In the genomic region with DNA sequence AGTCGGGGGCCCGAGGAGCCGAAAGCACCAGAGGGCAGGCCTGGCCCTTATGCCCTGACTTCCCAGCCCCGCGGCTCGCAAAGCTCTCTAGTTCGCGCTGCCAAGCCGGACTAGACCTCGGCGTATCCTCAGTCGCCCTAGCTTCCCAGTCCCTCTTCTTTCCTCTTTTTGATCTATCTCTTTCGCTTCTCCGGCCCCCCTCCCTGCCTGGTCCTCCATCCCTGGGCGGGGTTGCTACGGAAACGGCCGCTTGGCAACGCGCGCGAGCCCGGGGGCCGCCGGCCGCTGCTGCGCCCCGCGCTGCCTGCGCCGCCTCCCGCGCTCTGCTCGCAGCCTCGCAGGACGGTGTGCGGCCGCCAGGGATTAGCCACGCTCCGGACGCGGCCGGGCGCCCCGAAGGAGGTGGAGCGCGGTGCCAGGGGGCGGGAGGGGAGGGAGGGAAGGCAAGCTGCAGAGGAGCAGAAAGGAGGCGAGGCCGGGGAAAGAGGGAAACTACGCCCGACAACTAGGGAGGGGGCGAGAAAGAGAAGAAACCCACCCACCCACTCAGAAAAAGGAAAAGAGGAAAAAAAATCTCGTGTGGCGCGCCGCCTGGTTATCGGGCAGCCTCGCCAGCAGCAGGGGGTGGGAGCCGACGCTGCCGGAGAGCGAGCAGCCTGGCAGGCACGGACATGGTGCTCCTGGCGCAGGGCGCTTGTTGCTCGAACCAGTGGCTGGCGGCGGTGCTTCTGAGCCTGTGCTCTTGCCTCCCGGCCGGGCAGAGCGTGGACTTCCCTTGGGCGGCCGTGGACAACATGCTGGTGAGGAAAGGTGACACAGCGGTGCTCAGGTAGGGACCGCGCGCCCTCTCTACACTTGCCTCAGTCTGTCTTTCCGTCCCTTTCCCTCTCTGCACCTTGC, we compare ENCODE assay signal across 8 mouse cellular contexts. TPM values are rescaled to one million over a fixed set of nuclear protein-coding genes. Genes with fewer than 3 reads are reported as not detected.
DNase-seq lines count a peak whose midpoint lies in the region; ATAC-seq and TF ChIP-seq lines count a peak whose summit lies in the region.
"Had no signal": no experiment of that assay in that cellular context is flagged by ENCODE, and none has a peak within 500 bp of the region (broad histone marks: within the 10 kb centered on the region; RNA-seq: fewer than 3 reads in every experiment).

A gene (plus strand): TSS at position 271 of the 900 bp plus-strand sequence.

- peak within 1 kb of the TSS; percentile 94 for H3K4me2 ChIP-seq in embryonic facial prominence, embryonic 15.5 days (replicated peaks)
- H3K4me2 ChIP-seq in kidney, embryonic 16.5 days (replicated peaks; ENCODE audit: low read depth, low read length) = peak within 1 kb of the TSS; percentile 75
- H3K4me2 ChIP-seq in limb, embryonic 14.5 days (replicated peaks; ENCODE audit: low read depth, low read length, severe bottlenecking) = peak within 1 kb of the TSS; percentile 89
- H3K4me2 ChIP-seq in midbrain, embryonic 16.5 days (ENCODE audit: low read length) = peak within 1 kb of the TSS; percentile 72

- DNase-seq in brain, embryonic 18.5 days (ENCODE audit: low read depth, low spot score) = peak; percentile 64
- peak; percentile 45 to 49 for DNase-seq in heart, adult 9 months (ENCODE audit: low spot score in 2 of 2)
- peak; percentile 50 for DNase-seq in limb, embryonic 14.5 days (ENCODE audit: low spot score)
- peak; percentile 68 for DNase-seq in telencephalon, adult 2 months (ENCODE audit: low read depth, low spot score)

- under 1% methylated on average over 73 of the region's 79 CpGs for WGBS in embryonic facial prominence, embryonic 15.5 days
- WGBS in kidney, embryonic 16.5 days = under 1% methylated on average over 77 of the region's 79 CpGs
- WGBS in limb, embryonic 14.5 days = under 1% methylated on average over 73 of the region's 79 CpGs
- under 1% methylated on average over 76 of the region's 79 CpGs for WGBS in midbrain, embryonic 16.5 days

- TF ChIP-seq POLR2A in limb, embryonic 14.5 days (IDR thresholded peaks at IDR 0.05; ENCODE audit: borderline replicate concordance, extremely low read depth, insufficient read depth, insufficient read length) = no peak

- H3K9me3 ChIP-seq in embryonic facial prominence, embryonic 15.5 days (replicated peaks) = no peaks in the 10 kb centered on the region
- no peaks in the 10 kb centered on the region for H3K9me3 ChIP-seq in kidney, embryonic 16.5 days (ENCODE audit: low read length)
- no peaks in the 10 kb centered on the region for H3K9me3 ChIP-seq in limb, embryonic 14.5 days (ENCODE audit: control insufficient read depth, low read length)
- H3K9me3 ChIP-seq in midbrain, embryonic 16.5 days (replicated peaks; ENCODE audit: control insufficient read depth, low read length, poor library complexity, severe bottlenecking) = no peaks in the 10 kb centered on the region

- no peaks in the 10 kb centered on the region for H3K36me3 ChIP-seq in embryonic facial prominence, embryonic 15.5 days
- H3K36me3 ChIP-seq in kidney, embryonic 16.5 days (ENCODE audit: insufficient read depth, low read length) = no peaks in the 10 kb centered on the region
- no peaks in the 10 kb centered on the region for H3K36me3 ChIP-seq in limb, embryonic 14.5 days (ENCODE audit: control insufficient read depth, insufficient read depth, low read length)
- no peaks in the 10 kb centered on the region for H3K36me3 ChIP-seq in midbrain, embryonic 16.5 days (ENCODE audit: control insufficient read depth, insufficient read depth, low read length)

- peaks cover 20% of the 10 kb centered on the region for H3K4me1 ChIP-seq in embryonic facial prominence, embryonic 15.5 days
- H3K4me1 ChIP-seq in kidney, embryonic 16.5 days (ENCODE audit: insufficient read depth, low read length) = peaks cover 8% of the 10 kb centered on the region; the same call in 1 of the 2 replicates
- peaks cover 10% of the 10 kb centered on the region; the same call in 1 of the 2 replicates for H3K4me1 ChIP-seq in limb, embryonic 14.5 days (ENCODE audit: control insufficient read depth, insufficient read depth, low read length)
- peaks cover 16% of the 10 kb centered on the region for H3K4me1 ChIP-seq in midbrain, embryonic 16.5 days (ENCODE audit: control insufficient read depth, insufficient read depth, low read length)

- peak within 1 kb of the TSS; percentile 62 for H3K4me3 ChIP-seq in embryonic facial prominence, embryonic 15.5 days (replicated peaks)
- peak within 1 kb of the TSS; percentile 65 for H3K4me3 ChIP-seq in kidney, embryonic 16.5 days (ENCODE audit: low read length)
- peak within 1 kb of the TSS; percentile 66 for H3K4me3 ChIP-seq in limb, embryonic 14.5 days (replicated peaks; ENCODE audit: low read length)
- peak within 1 kb of the TSS; percentile 68 for H3K4me3 ChIP-seq in midbrain, embryonic 16.5 days (ENCODE audit: low read depth, low read length)

- H3K27me3 ChIP-seq in embryonic facial prominence, embryonic 15.5 days = peaks cover 26% of the 10 kb centered on the region
- H3K27me3 ChIP-seq in kidney, embryonic 16.5 days (ENCODE audit: insufficient read depth, low read length) = peaks cover 28% of the 10 kb centered on the region
- H3K27me3 ChIP-seq in limb, embryonic 14.5 days (ENCODE audit: control insufficient read depth, insufficient read depth, low read length) = peaks cover 22% of the 10 kb centered on the region; the same call in 1 of the 2 replicates
- no peaks in the 10 kb centered on the region for H3K27me3 ChIP-seq in midbrain, embryonic 16.5 days (ENCODE audit: control insufficient read depth, insufficient read depth, low read depth, low read length)

- ATAC-seq in embryonic facial prominence, embryonic 15.5 days (ENCODE audit: insufficient number of reproducible peaks, low FRiP score, low TSS enrichment, low read depth) = peak; percentile 76
- peak; percentile 83 for ATAC-seq in kidney, embryonic 16.5 days (ENCODE audit: low FRiP score, low TSS enrichment)
- peak; percentile 71 for ATAC-seq in limb, embryonic 14.5 days (ENCODE audit: low FRiP score, low read depth)
- peak; percentile 85 for ATAC-seq in midbrain, embryonic 16.5 days

- H3K27ac ChIP-seq in embryonic facial prominence, embryonic 15.5 days (replicated peaks) = peak within 1 kb of the TSS; percentile 87
- peak within 1 kb of the TSS; percentile 82 for H3K27ac ChIP-seq in kidney, embryonic 16.5 days (ENCODE audit: low read length)
- peak within 1 kb of the TSS; percentile 68 for H3K27ac ChIP-seq in limb, embryonic 14.5 days (replicated peaks; ENCODE audit: low read depth, low read length)
- peak within 1 kb of the TSS; percentile 99 for H3K27ac ChIP-seq in midbrain, embryonic 16.5 days (ENCODE audit: low read length)

- H3K9ac ChIP-seq in embryonic facial prominence, embryonic 15.5 days = peak within 1 kb of the TSS; percentile 50
- H3K9ac ChIP-seq in kidney, embryonic 16.5 days (replicated peaks; ENCODE audit: low read length) = peak within 1 kb of the TSS; percentile 73
- H3K9ac ChIP-seq in limb, embryonic 14.5 days (ENCODE audit: low read depth, low read length, severe bottlenecking) = peak within 1 kb of the TSS; percentile 66
- peak within 1 kb of the TSS; percentile 93 for H3K9ac ChIP-seq in midbrain, embryonic 16.5 days (ENCODE audit: low read depth, low read length)

RNA-seq across cellular contexts. Expression of the gene that starts here (rescaled TPM):
- polyA plus RNA-seq in embryonic facial prominence, embryonic 15.5 days (2015; fragmentation: Nextera tagmentation; extraction: Ambion mirVana) = 6.1 and 7.3 TPM in 2 replicates
- polyA plus RNA-seq in kidney, embryonic 16.5 days (2015; fragmentation: Nextera tagmentation; extraction: Ambion mirVana) = 7.3 and 9.8 TPM in 2 replicates
- polyA plus RNA-seq in limb, embryonic 14.5 days (2012; rRNA removed) = 5.1 and 5.9 TPM in 2 replicates
- polyA plus RNA-seq in limb, embryonic 14.5 days (2014; fragmentation: Nextera tagmentation; extraction: Ambion mirVana) = 6.2 and 7.4 TPM in 2 replicates
- polyA plus RNA-seq in midbrain, embryonic 16.5 days (2015; fragmentation: Nextera tagmentation; extraction: Ambion mirVana) = 76.9 and 79.2 TPM in 2 replicates
- polyA plus RNA-seq: liver, adult 2 months had no signal

Comparison
In these comparisons a context has a peak if more than half of its experiments do, and no peak if none do; other contexts are left out.
1. Peak in every context shown above with its lines: DNase-seq, ATAC-seq, H3K4me3 ChIP-seq and H3K27ac ChIP-seq.